Mouse (Mus musculus) midbrain, embryonic 16.5 days (tissue): ENCODE data around the gene Gm26920. TPM values are rescaled to one million over a fixed set of nuclear protein-coding genes. Genes with fewer than 3 reads are reported as not detected.
A peak's percentile ranks its signal among the peaks of the same experiment; 100 is the strongest.

Experiments
- ATAC-seq: fragments of 200-750 bp; cut with Nextera tagmentation; 2 replicates; pipeline ENCODE4 v1.8.0; 2017; ENCODE audit warnings: moderate TSS enrichment
- H3K27ac ChIP-seq: fragments of 300-500 bp; sonication (generic); 2 replicates; pipeline ENCODE4 v1.5.1; 2014; ENCODE audit warnings: mild to moderate bottlenecking, low read length, mixed read lengths
- H3K27me3 ChIP-seq: fragments of 300-500 bp; sonication (generic); 2 replicates; pipeline ENCODE4 v1.6.1; 2014; ENCODE audit warnings: low read depth, low read length, mixed read lengths; ENCODE audit not compliant: control insufficient read depth, insufficient read depth
- H3K36me3 ChIP-seq: fragments of 300-500 bp; sonication (generic); 2 replicates; pipeline ENCODE4 v1.6.1; 2014; ENCODE audit warnings: mild to moderate bottlenecking, low read length, moderate library complexity, mixed read lengths; ENCODE audit not compliant: control insufficient read depth, insufficient read depth
- H3K4me1 ChIP-seq: fragments of 300-500 bp; sonication (generic); 2 replicates; pipeline ENCODE4 v1.6.1; 2014; ENCODE audit warnings: mild to moderate bottlenecking, low read length, mixed read lengths; ENCODE audit not compliant: control insufficient read depth, insufficient read depth
- H3K4me2 ChIP-seq: fragments of 300-500 bp; sonication (generic); 2 replicates; pipeline ENCODE4 v1.6.1; 2014; ENCODE audit warnings: mild to moderate bottlenecking, low read length, mixed read lengths
- H3K4me3 ChIP-seq: fragments of 300-500 bp; sonication (generic); 2 replicates; pipeline ENCODE4 v1.5.1; 2014; ENCODE audit warnings: low read depth, mild to moderate bottlenecking, low read length, moderate library complexity, mixed read lengths
- H3K9ac ChIP-seq: fragments of 300-500 bp; sonication (generic); 2 replicates; pipeline ENCODE4 v1.6.1; 2014; ENCODE audit warnings: low read depth, low read length, mixed read lengths
- H3K9me3 ChIP-seq: fragments of 300-500 bp; sonication (generic); replicated peaks from 2 replicates; pipeline ENCODE4 v1.6.1; 2014; ENCODE audit warnings: mild to moderate bottlenecking, low read length, mixed read lengths; ENCODE audit not compliant: control insufficient read depth, poor library complexity, severe bottlenecking
- WGBS: fragments of 180-500 bp; shearing (Covaris S2); extraction: QIAGEN DNeasy Blood & Tissue Kit; methylation state at CpG from one replicate; pipeline ENCODE4 v1.1.7; 2014; 5-methylcytosine and 5-hydroxymethylcytosine counted together
- polyA plus RNA-seq: library from polyadenylated mRNA; unstranded; fragments of >200 nt; fragmentation: Nextera tagmentation; extraction: Ambion mirVana; gene quantifications from 2 replicates; pipeline ENCODE4 v1.2.1, GENCODE M21; 2015

Gm26920 gene
- polyA plus RNA-seq, 1 experiment from 2014 or later = 3.2 TPM

GRCm38 (mm10) chr7:30072146-30073028 is 17.8 kb downstream of the Gm26920 start, which contains the start of gene Zfp82:
Zfp82 (minus strand) TSS chr7:30072900.
- Histone ChIP-seq H3K9me3 (no peaks in the 10 kb centered on the region), H3K4me1 (peaks cover 8% of the 10 kb centered on the region), H3K27me3 (no peaks in the 10 kb centered on the region), H3K9ac (peak within 1 kb of the TSS; percentile 82), H3K4me3 (peak within 1 kb of the TSS; percentile 75), H3K36me3 (peaks cover 2% of the 10 kb centered on the region; the same call in 1 of the 2 replicates), H3K4me2 (peak within 1 kb of the TSS; percentile 94), H3K27ac (peak within 1 kb of the TSS; percentile 92)
- ATAC-seq = peak; percentile 95
- under 1% methylated on average over 50 of the region's 50 CpGs for WGBS

DNA sequence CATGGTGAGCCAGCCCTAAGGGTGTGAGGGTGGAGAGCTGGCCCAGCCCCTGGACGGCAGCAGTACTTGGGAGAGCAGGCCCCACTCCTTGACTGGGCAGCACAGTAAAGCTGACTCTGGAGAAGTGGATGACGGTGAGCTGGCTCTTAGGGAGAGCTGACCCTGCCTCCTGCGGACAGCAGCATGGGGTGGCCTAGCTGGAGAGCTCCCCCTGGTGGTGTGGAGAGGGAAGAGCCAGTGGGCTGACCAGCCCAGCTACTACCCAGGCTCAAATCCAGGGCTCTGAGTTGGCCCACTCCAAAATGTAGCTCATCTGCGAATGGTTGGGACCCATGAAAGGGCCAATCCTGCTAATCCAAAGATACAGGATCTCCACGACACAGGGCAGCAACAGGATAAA is 25.6 kb downstream of the Gm26920 start:
- no peak overlapping the region for H3K4me2 ChIP-seq
- ATAC-seq = no peak
- H3K27me3 ChIP-seq = no peaks in the 10 kb centered on the region
- no peaks in the 10 kb centered on the region for H3K9me3 ChIP-seq
- H3K27ac ChIP-seq = no peak overlapping the region
- H3K4me1 ChIP-seq = no peaks in the 10 kb centered on the region
- no peak overlapping the region for H3K9ac ChIP-seq
- H3K36me3 ChIP-seq = peaks cover 24% of the 10 kb centered on the region
- WGBS = 83% methylated on average over 5 of the region's 5 CpGs
- H3K4me3 ChIP-seq = no peak overlapping the region

DNA sequence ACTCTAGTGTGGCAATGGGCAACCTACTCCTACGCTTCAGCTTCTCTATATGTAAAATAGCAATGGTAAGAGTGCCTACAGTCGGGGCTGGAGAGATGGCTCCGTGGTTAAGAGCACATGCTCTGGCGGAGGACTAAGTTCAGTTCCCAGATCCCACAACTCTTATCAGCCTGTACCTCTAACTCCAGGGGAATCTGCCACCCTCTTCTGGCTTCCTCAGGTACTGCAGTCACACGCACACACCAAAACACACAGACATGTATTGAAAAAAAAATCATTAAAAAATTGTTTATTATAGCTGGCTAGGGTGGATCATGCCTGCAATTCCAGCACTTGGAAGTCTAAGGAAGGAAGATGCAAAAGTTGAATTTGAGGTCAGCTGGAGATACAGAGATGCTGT is 27.7 kb downstream of the Gm26920 start:
- peaks cover 24% of the 10 kb centered on the region for H3K36me3 ChIP-seq
- 89% methylated on average over 5 of the region's 5 CpGs for WGBS

DNA sequence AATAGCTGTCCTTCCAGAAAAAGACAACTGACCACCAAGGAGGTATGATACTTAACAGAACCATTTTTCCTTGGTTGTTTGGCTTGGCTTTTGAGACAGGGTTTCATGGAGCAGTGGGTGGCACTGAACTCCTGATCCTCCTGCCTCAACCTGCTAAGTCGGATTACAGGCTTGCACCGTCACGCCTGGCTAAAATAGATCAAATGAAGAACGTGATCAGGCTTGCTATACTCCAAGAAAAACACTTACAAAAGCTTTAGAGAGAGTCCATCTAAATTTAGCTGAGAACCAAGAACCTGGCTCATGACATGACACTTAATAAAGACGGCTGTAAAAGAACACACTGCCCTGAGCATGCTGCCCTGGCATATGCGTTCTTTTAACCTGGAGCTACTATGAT is 29.9 kb downstream of the Gm26920 start:
- no peak overlapping the region for H3K9ac ChIP-seq
- no peaks in the 10 kb centered on the region for H3K27me3 ChIP-seq
- no peak overlapping the region for H3K27ac ChIP-seq
- 58% methylated on average over 6 of the region's 6 CpGs for WGBS
- ATAC-seq = no peak
- no peaks in the 10 kb centered on the region for H3K9me3 ChIP-seq
- peaks cover 33% of the 10 kb centered on the region for H3K36me3 ChIP-seq
- no peak overlapping the region for H3K4me3 ChIP-seq
- H3K4me1 ChIP-seq = no peaks in the 10 kb centered on the region
- no peak overlapping the region for H3K4me2 ChIP-seq

More for the DNA sequence above, 27.7 kb downstream of the Gm26920 start:
- no peak overlapping the region for H3K27ac ChIP-seq
- no peaks in the 10 kb centered on the region for H3K27me3 ChIP-seq
- H3K4me2 ChIP-seq = no peak overlapping the region
- no peak overlapping the region for H3K9ac ChIP-seq
- H3K4me1 ChIP-seq = no peaks in the 10 kb centered on the region
- no peaks in the 10 kb centered on the region for H3K9me3 ChIP-seq
- H3K4me3 ChIP-seq = no peak overlapping the region
- no peak for ATAC-seq

DNA sequence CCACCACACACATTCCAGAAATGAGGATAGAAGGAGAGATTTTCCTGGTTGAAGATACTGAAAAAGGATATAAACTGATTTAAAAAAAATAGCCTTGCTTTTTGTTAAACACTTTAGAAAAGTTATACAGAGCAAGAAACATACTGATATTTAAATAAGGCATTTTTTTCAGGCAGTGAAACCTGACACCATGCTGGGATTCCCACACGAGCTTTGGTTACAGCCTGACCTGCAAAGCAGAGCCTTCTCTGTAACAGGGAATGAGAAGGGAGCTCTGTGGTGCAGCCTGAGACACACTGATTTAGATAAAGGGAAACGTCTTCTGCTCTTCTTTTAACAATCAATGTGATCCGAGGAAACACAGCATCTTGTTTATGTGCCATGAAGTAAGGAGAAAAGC is 36.6 kb downstream of the Gm26920 start:
- no peak overlapping the region for H3K9ac ChIP-seq
- no peak overlapping the region for H3K4me2 ChIP-seq
- WGBS = 17% methylated on average over 3 of the region's 3 CpGs
- no peak overlapping the region for H3K4me3 ChIP-seq
- no peaks in the 10 kb centered on the region for H3K9me3 ChIP-seq
- H3K36me3 ChIP-seq = peaks cover 13% of the 10 kb centered on the region
- no peaks in the 10 kb centered on the region for H3K27me3 ChIP-seq
- peaks cover 6% of the 10 kb centered on the region; the same call in 1 of the 2 replicates for H3K4me1 ChIP-seq
- no peak for ATAC-seq
- no peak overlapping the region for H3K27ac ChIP-seq

DNA sequence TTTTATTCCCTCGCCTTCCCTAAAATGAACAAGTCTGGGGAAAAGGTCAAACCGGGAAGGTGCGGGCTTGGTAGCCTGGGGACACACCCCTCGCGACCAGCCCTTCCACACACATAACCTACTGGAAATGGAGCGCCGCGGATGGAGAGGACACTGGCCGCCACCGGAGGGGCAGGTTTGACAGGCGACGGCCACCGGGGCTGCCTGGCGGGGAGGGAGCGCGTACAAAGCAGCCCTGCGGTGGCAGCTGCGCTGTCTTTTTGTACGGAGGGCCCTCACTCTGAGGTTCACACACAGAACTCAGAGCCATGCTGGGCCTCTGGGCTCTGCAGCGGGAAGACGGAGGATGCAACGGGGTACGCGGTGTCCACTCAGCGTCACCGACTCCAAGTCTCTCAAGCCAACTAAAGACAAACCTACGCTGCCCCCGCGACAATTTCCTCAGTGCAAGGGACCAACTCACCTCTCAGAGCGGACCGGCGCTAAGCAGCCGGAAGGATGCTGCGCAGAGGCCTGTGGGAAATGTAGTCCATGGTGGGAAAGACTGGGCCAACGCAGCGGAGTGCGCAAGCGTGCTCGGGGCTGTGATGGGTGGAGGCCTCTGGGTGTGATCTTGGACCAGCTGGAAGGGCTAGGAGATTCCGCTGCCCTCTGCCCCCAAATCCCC is 39.2 kb downstream of the Gm26920 start, which contains the start of gene Zfp14:
TSS of gene Zfp14 (minus strand) at position 499 of the 667 bp plus-strand sequence.
- WGBS = under 1% methylated on average over 40 of the region's 40 CpGs

DNA sequence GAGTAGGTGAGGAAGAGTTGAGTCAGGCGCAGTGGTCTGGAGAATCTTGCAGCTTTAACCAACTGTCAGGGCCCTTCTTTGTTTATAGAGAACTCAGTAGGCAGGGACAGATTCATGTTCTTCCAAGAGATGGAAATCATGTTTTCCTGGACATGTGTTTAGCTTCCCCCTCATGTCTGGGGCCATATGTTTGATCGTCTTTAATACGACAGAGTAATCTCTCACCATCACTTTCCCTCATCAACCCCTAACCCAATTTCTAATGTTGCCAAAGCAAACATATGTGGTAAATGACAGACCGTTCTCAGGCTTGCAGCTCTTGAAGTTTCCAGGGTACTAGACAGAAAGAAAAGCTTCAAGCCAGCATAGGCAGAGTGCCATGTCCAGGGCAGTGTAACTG is 42.1 kb downstream of the Gm26920 start:
- H3K36me3 ChIP-seq = 0 out of 2 replicates have a peak, but pooled peaks cover 3% of the 10 kb centered on the region
- no peak overlapping the region for H3K27ac ChIP-seq
- H3K27me3 ChIP-seq = no peaks in the 10 kb centered on the region
- no peaks in the 10 kb centered on the region for H3K9me3 ChIP-seq
- no peak overlapping the region for H3K9ac ChIP-seq
- 92% methylated on average over 4 of the region's 4 CpGs for WGBS
- peaks cover 6% of the 10 kb centered on the region; the same call in 1 of the 2 replicates for H3K4me1 ChIP-seq
- H3K4me3 ChIP-seq = no peak overlapping the region
- no peak for ATAC-seq
- no peak overlapping the region for H3K4me2 ChIP-seq

More for the DNA sequence above, 39.2 kb downstream of the Gm26920 start, which contains the start of gene Zfp14:
- Histone ChIP-seq H3K36me3 (peaks cover 4% of the 10 kb centered on the region), H3K9ac (peak within 1 kb of the TSS; percentile 84), H3K4me2 (peak within 1 kb of the TSS; percentile 75), H3K9me3 (no peaks in the 10 kb centered on the region), H3K27me3 (no peaks in the 10 kb centered on the region), H3K4me1 (peaks cover 6% of the 10 kb centered on the region; the same call in 1 of the 2 replicates), H3K27ac (peak within 1 kb of the TSS; percentile 90), H3K4me3 (peak within 1 kb of the TSS; percentile 72)
- ATAC-seq = peak; percentile 99

DNA sequence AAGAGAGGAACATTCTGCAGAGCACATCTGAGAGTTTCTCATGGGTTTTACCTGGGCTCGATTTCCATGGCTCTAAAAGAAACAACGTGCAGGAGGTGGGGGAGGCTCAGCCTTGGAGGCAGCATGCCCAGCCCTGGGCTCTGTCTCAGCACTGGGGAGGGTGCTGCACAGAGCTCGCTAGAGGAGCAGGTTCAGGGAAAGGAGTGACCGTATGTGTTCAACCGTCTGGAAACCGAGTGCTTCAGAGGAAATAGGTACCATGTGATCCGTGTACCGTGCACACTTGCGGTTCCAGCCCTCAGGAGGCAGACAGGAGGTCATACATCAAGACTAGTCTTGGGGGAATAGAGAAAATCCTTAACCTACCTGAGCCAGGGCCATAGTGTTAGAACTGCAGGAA is 45.9 kb downstream of the Gm26920 start:
- Histone ChIP-seq H3K4me2 (no peak overlapping the region), H3K36me3 (peaks cover 12% of the 10 kb centered on the region), H3K9me3 (no peaks in the 10 kb centered on the region), H3K9ac (no peak overlapping the region), H3K27me3 (no peaks in the 10 kb centered on the region), H3K4me3 (no peak overlapping the region), H3K27ac (no peak overlapping the region), H3K4me1 (no peaks in the 10 kb centered on the region)
- no peak for ATAC-seq
- WGBS = 68% methylated on average over 9 of the region's 9 CpGs

DNA sequence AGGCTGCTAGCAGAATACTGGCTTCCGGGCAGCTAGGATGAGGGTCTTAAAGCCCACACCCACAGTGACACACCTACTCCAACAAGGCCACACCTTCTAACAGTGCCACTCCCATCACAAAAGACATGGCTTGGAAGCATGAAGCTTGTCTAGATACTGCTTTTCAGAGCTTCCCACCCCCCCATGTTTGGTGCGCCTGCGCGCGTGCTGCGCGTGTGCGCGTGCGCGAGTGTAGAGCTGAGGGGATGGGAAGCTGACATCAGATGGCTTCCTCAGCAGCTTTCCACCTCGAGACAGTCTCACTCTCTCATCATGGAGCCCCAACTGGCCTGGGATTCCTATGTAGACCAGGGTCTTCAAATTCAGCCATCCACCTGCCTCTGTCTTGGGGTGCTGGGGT is 55.9 kb downstream of the Gm26920 start:
- 95% methylated on average over 12 of the region's 12 CpGs for WGBS
- no peak for ATAC-seq
- Histone ChIP-seq H3K4me2 (no peak overlapping the region), H3K9ac (no peak overlapping the region), H3K36me3 (peaks cover 28% of the 10 kb centered on the region), H3K27ac (no peak overlapping the region), H3K4me1 (no peaks in the 10 kb centered on the region), H3K9me3 (no peaks in the 10 kb centered on the region), H3K27me3 (no peaks in the 10 kb centered on the region), H3K4me3 (no peak overlapping the region)
